Mouse (Mus musculus): ENCODE data around the gene Sh3rf3. TPM values are rescaled to one million over a fixed set of nuclear protein-coding genes. Genes with fewer than 3 reads are reported as not detected.

The Sh3rf3 gene
- polyA plus RNA-seq, 1 experiment: 0.44 TPM

- no peak for TF ChIP-seq CTCF (IDR thresholded peaks at IDR 0.05; ENCODE audit: extremely low read depth, insufficient read length, insufficient replicate concordance, low read depth, low read length)
- no peak for TF ChIP-seq POLR2A (IDR thresholded peaks at IDR 0.05; ENCODE audit: low read depth, low read length)
- no peak overlapping the region for H3K4me3 ChIP-seq (ENCODE audit: low read depth, low read length)
- no peaks in the 10 kb centered on the region for H3K27me3 ChIP-seq (ENCODE audit: control insufficient read depth, insufficient read depth, low read length)
- 69% methylated on average over 16 of the region's 16 CpGs for WGBS
- H3K27ac ChIP-seq (ENCODE audit: insufficient read depth, low read depth, low read length): no peak overlapping the region
- H3K4me1 ChIP-seq (ENCODE audit: control insufficient read depth, insufficient read depth, insufficient read length, low read length): no peaks in the 10 kb centered on the region
- H3K36me3 ChIP-seq (ENCODE audit: control insufficient read depth, insufficient read depth, low read length): no peaks in the 10 kb centered on the region
These were observed 77.7 kb downstream of the Sh3rf3 start for GRCm38 (mm10) chr10:58890671-58891439.

GRCm38 (mm10) chr10:58895431-58895830 lies 82.3 kb downstream of the Sh3rf3 start:
- TF ChIP-seq CTCF (IDR thresholded peaks at IDR 0.05; ENCODE audit: extremely low read depth, insufficient read length, insufficient replicate concordance, low read depth, low read length) (no peak), POLR2A (IDR thresholded peaks at IDR 0.05; ENCODE audit: low read depth, low read length) (no peak)
- WGBS: 82% methylated on average over 5 of the region's 5 CpGs

GRCm38 (mm10) chr10:58897009-58897543 lies 83.9 kb downstream of the Sh3rf3 start:
- Histone ChIP-seq H3K36me3 (ENCODE audit: control insufficient read depth, insufficient read depth, low read length) (no peaks in the 10 kb centered on the region), H3K27ac (ENCODE audit: insufficient read depth, low read depth, low read length) (no peak overlapping the region), H3K27me3 (ENCODE audit: control insufficient read depth, insufficient read depth, low read length) (no peaks in the 10 kb centered on the region), H3K4me3 (ENCODE audit: low read depth, low read length) (no peak overlapping the region), H3K4me1 (ENCODE audit: control insufficient read depth, insufficient read depth, insufficient read length, low read length) (no peaks in the 10 kb centered on the region)
- TF ChIP-seq POLR2A (IDR thresholded peaks at IDR 0.05; ENCODE audit: low read depth, low read length) (no peak), CTCF (IDR thresholded peaks at IDR 0.05; ENCODE audit: extremely low read depth, insufficient read length, insufficient replicate concordance, low read depth, low read length) (no peak)
- WGBS: 68% methylated on average over 3 of the region's 3 CpGs

More at GRCm38 (mm10) chr10:58895431-58895830, 82.3 kb downstream of the Sh3rf3 start:
- Histone ChIP-seq H3K4me1 (ENCODE audit: control insufficient read depth, insufficient read depth, insufficient read length, low read length) (no peaks in the 10 kb centered on the region), H3K36me3 (ENCODE audit: control insufficient read depth, insufficient read depth, low read length) (no peaks in the 10 kb centered on the region), H3K4me3 (ENCODE audit: low read depth, low read length) (no peak overlapping the region), H3K27ac (ENCODE audit: insufficient read depth, low read depth, low read length) (no peak overlapping the region), H3K27me3 (ENCODE audit: control insufficient read depth, insufficient read depth, low read length) (no peaks in the 10 kb centered on the region)

- H3K4me3 ChIP-seq (ENCODE audit: low read depth, low read length): no peak overlapping the region
- H3K4me1 ChIP-seq (ENCODE audit: control insufficient read depth, insufficient read depth, insufficient read length, low read length): no peaks in the 10 kb centered on the region
- 29% methylated on average over 6 of the region's 6 CpGs for WGBS
- TF ChIP-seq POLR2A (IDR thresholded peaks at IDR 0.05; ENCODE audit: low read depth, low read length): no peak
- no peak for TF ChIP-seq CTCF (IDR thresholded peaks at IDR 0.05; ENCODE audit: extremely low read depth, insufficient read length, insufficient replicate concordance, low read depth, low read length)
- no peak overlapping the region for H3K27ac ChIP-seq (ENCODE audit: insufficient read depth, low read depth, low read length)
- H3K27me3 ChIP-seq (ENCODE audit: control insufficient read depth, insufficient read depth, low read length): no peaks in the 10 kb centered on the region
- H3K36me3 ChIP-seq (ENCODE audit: control insufficient read depth, insufficient read depth, low read length): no peaks in the 10 kb centered on the region
These were observed 92.1 kb downstream of the Sh3rf3 start for GRCm38 (mm10) chr10:58905253-58905652.

GRCm38 (mm10) chr10:58907001-58907443 lies 93.9 kb downstream of the Sh3rf3 start:
- no peak overlapping the region for H3K4me3 ChIP-seq (ENCODE audit: low read depth, low read length)

GRCm38 (mm10) chr10:58908451-58908850 lies 95.3 kb downstream of the Sh3rf3 start:
- no peak overlapping the region for H3K27ac ChIP-seq (ENCODE audit: insufficient read depth, low read depth, low read length)
- TF ChIP-seq CTCF (IDR thresholded peaks at IDR 0.05; ENCODE audit: extremely low read depth, insufficient read length, insufficient replicate concordance, low read depth, low read length) (no peak), POLR2A (IDR thresholded peaks at IDR 0.05; ENCODE audit: low read depth, low read length) (no peak)
- H3K36me3 ChIP-seq (ENCODE audit: control insufficient read depth, insufficient read depth, low read length): no peaks in the 10 kb centered on the region
- 84% methylated on average over 8 of the region's 8 CpGs for WGBS
- no peak overlapping the region for H3K4me3 ChIP-seq (ENCODE audit: low read depth, low read length)
- H3K27me3 ChIP-seq (ENCODE audit: control insufficient read depth, insufficient read depth, low read length): no peaks in the 10 kb centered on the region
- no peaks in the 10 kb centered on the region for H3K4me1 ChIP-seq (ENCODE audit: control insufficient read depth, insufficient read depth, insufficient read length, low read length)

More at GRCm38 (mm10) chr10:58907001-58907443, 93.9 kb downstream of the Sh3rf3 start:
- 70% methylated on average over 5 of the region's 5 CpGs for WGBS
- H3K4me1 ChIP-seq (ENCODE audit: control insufficient read depth, insufficient read depth, insufficient read length, low read length): no peaks in the 10 kb centered on the region
- H3K36me3 ChIP-seq (ENCODE audit: control insufficient read depth, insufficient read depth, low read length): no peaks in the 10 kb centered on the region
- no peak overlapping the region for H3K27ac ChIP-seq (ENCODE audit: insufficient read depth, low read depth, low read length)
- H3K27me3 ChIP-seq (ENCODE audit: control insufficient read depth, insufficient read depth, low read length): no peaks in the 10 kb centered on the region
- TF ChIP-seq POLR2A (IDR thresholded peaks at IDR 0.05; ENCODE audit: low read depth, low read length) (no peak), CTCF (IDR thresholded peaks at IDR 0.05; ENCODE audit: extremely low read depth, insufficient read length, insufficient replicate concordance, low read depth, low read length) (no peak)

Data from small intestine, adult 2 months (tissue).